Mouse (Mus musculus): ENCODE measurements around the gene Bricd5. TPM values are rescaled to one million over a fixed set of nuclear protein-coding genes. Genes with fewer than 3 reads are reported as not detected.

Gene Bricd5
- total RNA-seq, 2 experiments from 2014 or later = 0.26 TPM; not detected in 1

DNA sequence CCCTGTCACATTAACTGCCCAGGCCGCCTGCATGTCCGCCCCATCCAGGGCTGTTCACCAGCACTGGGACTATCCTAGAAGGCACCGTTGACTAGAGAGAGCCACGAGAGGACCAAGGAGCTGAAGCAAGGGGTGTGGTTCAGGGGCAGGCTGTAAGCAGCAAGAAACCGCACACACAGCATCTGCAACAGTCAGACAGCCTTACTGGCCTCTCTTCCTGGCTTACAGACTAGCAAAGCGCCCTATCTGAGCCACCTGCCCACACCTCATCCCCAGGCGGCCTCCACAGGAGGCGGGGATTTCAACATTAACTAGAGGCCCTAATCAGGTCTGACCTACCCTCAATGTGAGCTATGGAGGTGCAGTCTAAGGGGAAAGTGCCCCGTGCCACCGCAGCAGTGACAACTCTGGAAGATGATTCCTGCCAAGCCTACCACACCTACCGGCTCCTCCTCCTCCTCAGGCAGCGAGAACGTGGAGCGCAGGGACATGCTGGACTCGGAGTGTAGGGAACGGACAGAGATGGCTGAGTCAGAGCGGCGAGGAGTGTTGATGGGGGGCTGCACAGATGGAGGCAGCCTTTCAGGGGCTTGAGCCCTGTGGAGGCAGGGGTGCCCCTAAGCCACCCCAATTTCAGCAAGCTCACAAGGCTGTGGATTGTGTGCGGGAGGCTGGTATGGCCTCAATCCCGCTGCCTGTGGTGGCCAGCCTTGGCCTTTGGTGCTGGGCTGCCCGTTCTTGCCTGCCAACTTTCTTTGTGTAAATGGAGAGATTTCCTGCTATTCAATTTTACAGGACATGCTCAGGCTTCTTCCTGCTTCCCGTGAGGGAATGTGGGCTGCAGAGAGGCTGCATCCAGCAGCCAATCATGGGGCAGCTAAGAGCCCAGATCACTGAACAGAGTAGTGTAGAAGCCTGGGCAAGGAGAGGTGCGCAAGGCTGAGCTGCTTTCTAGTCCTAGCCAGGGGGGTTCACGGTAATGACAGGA lies 40.9 kb downstream of the Bricd5 start:
- ATAC-seq (ENCODE audit: poor library complexity, severe bottlenecking) = no peak

DNA sequence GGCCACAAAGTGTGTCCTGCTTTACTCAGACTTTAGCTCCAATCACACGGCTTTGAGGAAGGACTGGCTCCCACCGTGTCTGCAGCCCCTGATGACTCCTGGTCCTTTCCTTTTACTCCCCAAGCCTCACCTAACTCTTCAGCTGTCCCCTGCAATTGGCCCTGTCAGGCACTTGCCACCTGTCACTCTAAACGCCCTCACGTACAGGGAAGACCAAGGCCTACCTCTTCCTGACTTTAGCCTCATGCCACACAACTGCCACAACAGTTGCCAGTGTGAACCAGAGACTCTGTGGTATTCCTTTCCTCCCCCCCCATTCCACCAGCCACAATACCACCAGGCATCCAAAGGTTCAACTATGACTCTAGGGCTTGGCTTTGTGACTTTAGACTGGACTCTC lies 46.8 kb downstream of the Bricd5 start:
- no peak for ATAC-seq (ENCODE audit: poor library complexity, severe bottlenecking)

DNA sequence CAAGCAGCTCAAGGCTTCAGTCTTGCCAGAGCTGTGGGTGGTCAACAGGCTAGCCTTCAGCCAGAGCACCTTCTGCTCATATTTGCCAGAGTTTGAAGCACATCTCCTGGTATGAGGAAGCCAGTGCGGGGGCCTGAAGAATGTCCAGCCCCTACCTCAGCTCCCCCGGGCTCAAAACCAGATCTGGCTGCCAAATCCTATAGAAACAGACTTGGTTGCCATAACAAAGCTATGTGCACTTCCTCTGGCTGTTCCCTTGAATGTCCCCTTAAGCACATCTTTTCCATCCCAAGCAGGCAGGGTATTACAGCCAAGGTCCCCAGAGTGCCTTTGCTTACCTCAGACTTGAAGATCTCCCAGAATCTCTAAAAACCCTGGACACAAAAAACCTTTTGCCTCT lies 51.0 kb downstream of the Bricd5 start:
- ATAC-seq (ENCODE audit: poor library complexity, severe bottlenecking) = no peak

Other genes starting within 250 kb of the Bricd5 start
- gene Ccnf, start 222.4 kb upstream of the Bricd5 start, total RNA-seq (2015) = 34.1 and 35.1 TPM in 2 replicates
- gene Ccnf, start 222.4 kb upstream of the Bricd5 start, total RNA-seq (2017) = 40.4 and 49.4 TPM in 2 replicates
- 0.41 and 0.58 TPM in 2 replicates for gene Abca17, start 122.8 kb upstream of the Bricd5 start, total RNA-seq (2015)
- gene Abca17, start 122.8 kb upstream of the Bricd5 start, total RNA-seq (2017) = 0.28 and 0.88 TPM in 2 replicates
- 40.2 and 43.6 TPM in 2 replicates for gene Abca3, start 121.9 kb upstream of the Bricd5 start, total RNA-seq (2015)
- gene Abca3, start 121.9 kb upstream of the Bricd5 start, total RNA-seq (2017) = 32.2 and 33.5 TPM in 2 replicates
- 93.0 and 102 TPM in 2 replicates for gene Rnps1, start 59.3 kb upstream of the Bricd5 start, total RNA-seq (2015)
- 115 and 125 TPM in 2 replicates for gene Rnps1, start 59.3 kb upstream of the Bricd5 start, total RNA-seq (2017)
- gene Eci1, start 47.2 kb upstream of the Bricd5 start, total RNA-seq (2015) = 26.0 and 30.6 TPM in 2 replicates
- gene Eci1, start 47.2 kb upstream of the Bricd5 start, total RNA-seq (2017) = 10.2 and 19.1 TPM in 2 replicates
- 2.6 and 4.7 TPM in 2 replicates for gene Dnase1l2, start 30.8 kb upstream of the Bricd5 start, total RNA-seq (2015)
- 1.4 and 1.7 TPM in 2 replicates for gene Dnase1l2, start 30.8 kb upstream of the Bricd5 start, total RNA-seq (2017)
- 20.7 and 27.5 TPM in 2 replicates for gene E4f1, start 3.6 kb upstream of the Bricd5 start, total RNA-seq (2015)
- gene E4f1, start 3.6 kb upstream of the Bricd5 start, total RNA-seq (2017) = 14.2 and 14.5 TPM in 2 replicates
- gene Pgp, start 3.5 kb upstream of the Bricd5 start, total RNA-seq (2015) = 20.7 and 25.5 TPM in 2 replicates
- 14.5 and 14.6 TPM in 2 replicates for gene Pgp, start 3.5 kb upstream of the Bricd5 start, total RNA-seq (2017)
- gene Mlst8, start 5.2 kb downstream of the Bricd5 start, total RNA-seq (2015) = 12.5 and 14.6 TPM in 2 replicates
- 42.3 and 43.2 TPM in 2 replicates for gene Mlst8, start 5.2 kb downstream of the Bricd5 start, total RNA-seq (2017)
- gene Caskin1, start 14.7 kb downstream of the Bricd5 start, total RNA-seq (2015) = not detected in 2 replicates
- gene Caskin1, start 14.7 kb downstream of the Bricd5 start, total RNA-seq (2017) = not detected in 2 replicates
- gene Traf7, start 54.1 kb downstream of the Bricd5 start, total RNA-seq (2015) = 46.4 and 48.1 TPM in 2 replicates
- 81.3 and 82.8 TPM in 2 replicates for gene Traf7, start 54.1 kb downstream of the Bricd5 start, total RNA-seq (2017)
- gene Rab26, start 60.3 kb downstream of the Bricd5 start, total RNA-seq (2015) = 0.42 and 0.57 TPM in 2 replicates
- gene Rab26, start 60.3 kb downstream of the Bricd5 start, total RNA-seq (2017) = 0.95 and 1.1 TPM in 2 replicates
- 7.8 and 10.8 TPM in 2 replicates for gene Pkd1, start 76.0 kb downstream of the Bricd5 start, total RNA-seq (2015)
- 13.1 and 19.9 TPM in 2 replicates for gene Pkd1, start 76.0 kb downstream of the Bricd5 start, total RNA-seq (2017)
- 60.9 and 78.2 TPM in 2 replicates for gene Tsc2, start 158.7 kb downstream of the Bricd5 start, total RNA-seq (2015)
- gene Tsc2, start 158.7 kb downstream of the Bricd5 start, total RNA-seq (2017) = 25.5 and 32.4 TPM in 2 replicates
- 0.50 and 2.1 TPM in 2 replicates for gene Nthl1, start 158.8 kb downstream of the Bricd5 start, total RNA-seq (2015)
- 3.4 and 4.7 TPM in 2 replicates for gene Nthl1, start 158.8 kb downstream of the Bricd5 start, total RNA-seq (2017)
- 0.30 and 1.4 TPM in 2 replicates for gene Slc9a3r2, start 176.4 kb downstream of the Bricd5 start, total RNA-seq (2015)
- 1.1 and 1.5 TPM in 2 replicates for gene Slc9a3r2, start 176.4 kb downstream of the Bricd5 start, total RNA-seq (2017)
- not detected in 2 replicates for gene Npw, start 184.6 kb downstream of the Bricd5 start, total RNA-seq (2015)
- gene Npw, start 184.6 kb downstream of the Bricd5 start, total RNA-seq (2017) = not detected in 2 replicates
- 18.1 and 19.2 TPM in 2 replicates for gene Zfp598, start 195.8 kb downstream of the Bricd5 start, total RNA-seq (2015)
- 12.7 and 17.8 TPM in 2 replicates for gene Zfp598, start 195.8 kb downstream of the Bricd5 start, total RNA-seq (2017)
- gene Syngr3, start 216.1 kb downstream of the Bricd5 start, total RNA-seq (2015) = not detected in 2 replicates
- gene Syngr3, start 216.1 kb downstream of the Bricd5 start, total RNA-seq (2017) = not detected in 2 replicates
- gene Gfer, start 222.3 kb downstream of the Bricd5 start, total RNA-seq (2015) = 18.1 and 21.8 TPM in 2 replicates
- gene Gfer, start 222.3 kb downstream of the Bricd5 start, total RNA-seq (2017) = 31.6 and 36.2 TPM in 2 replicates
- 1.5 and 1.7 TPM in 2 replicates for gene Noxo1, start 222.3 kb downstream of the Bricd5 start, total RNA-seq (2015)
- 0.62 and 1.9 TPM in 2 replicates for gene Noxo1, start 222.3 kb downstream of the Bricd5 start, total RNA-seq (2017)
- 9.1 and 10.3 TPM in 2 replicates for gene Tbl3, start 233.8 kb downstream of the Bricd5 start, total RNA-seq (2015)
- gene Tbl3, start 233.8 kb downstream of the Bricd5 start, total RNA-seq (2017) = 15.6 and 21.3 TPM in 2 replicates
- gene Rnf151, start 244.2 kb downstream of the Bricd5 start, total RNA-seq (2015) = not detected in 2 replicates
- not detected in 2 replicates for gene Rnf151, start 244.2 kb downstream of the Bricd5 start, total RNA-seq (2017)
- gene Rps2, start 244.2 kb downstream of the Bricd5 start, total RNA-seq (2015) = 2,172 and 2,303 TPM in 2 replicates
- gene Rps2, start 244.2 kb downstream of the Bricd5 start, total RNA-seq (2017) = 591 and 664 TPM in 2 replicates